Mouse (Mus musculus) lung, adult 2 months (tissue): ENCODE measurements around the gene Bcar1.

Source experiments
- CTCF ChIP-seq: fragments of 200-500 bp; IDR thresholded peaks from 2 replicates; pipeline ENCODE4 v1.5.1; 2011; ENCODE audit warnings: mild to moderate bottlenecking, low read length, control low read depth; ENCODE audit not compliant: insufficient read depth
- POLR2A ChIP-seq: fragments of 200-500 bp; IDR thresholded peaks from 2 replicates; pipeline ENCODE4 v1.6.1; 2011; ENCODE audit warnings: low read depth, mild to moderate bottlenecking, control low read depth, low read length, borderline replicate concordance; ENCODE audit errors: extremely low read depth

GRCm38 (mm10) chr8:111776492-111776891, 32.9 kb upstream of the Bcar1 start:
- TF ChIP-seq POLR2A (no peak), CTCF (no peak)
